Mouse (Mus musculus) heart, postnatal 10 days (tissue): Measurements from ENCODE around the gene Lama2. TPM values are rescaled to one million over a fixed set of nuclear protein-coding genes. Genes with fewer than 3 reads are reported as not detected.

Source experiments
- DNase-seq, 2 experiments: peaks; one replicate each; pipeline ENCODE4 v3.0.0; 2021
- intact Hi-C: fragments of 180-260 bp; cut with DNase I; formaldehyde crosslinking; loops from one replicate; pipeline ENCODE4 v1.15.1; 2025
- total RNA-seq, 2 experiments: library from RNA; stranded (reverse); gene quantifications; 2 replicates each; pipeline ENCODE4 v1.2.3; 2021

Lama2 gene
- total RNA-seq, 2 experiments from 2014 or later, result 222 to 226 TPM

DNA sequence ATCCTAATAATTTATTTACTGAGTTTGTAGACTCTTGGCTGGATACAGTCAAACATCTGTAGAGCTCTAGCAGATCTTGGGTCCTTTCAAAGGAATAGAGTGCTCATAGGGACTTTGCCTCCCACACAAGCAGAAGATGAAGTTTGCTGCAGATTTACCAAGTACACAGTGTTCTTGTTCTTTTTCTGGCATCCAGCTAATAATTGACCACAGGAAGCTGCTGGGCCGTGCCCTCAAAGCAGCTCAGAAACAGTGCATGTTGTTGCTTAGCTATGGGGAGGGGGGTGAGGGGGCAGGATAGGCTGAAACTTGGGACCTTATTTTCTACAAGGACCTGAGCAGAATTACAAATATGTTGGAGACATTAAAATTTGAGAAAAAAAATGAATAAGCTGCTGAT lies 232.0 kb downstream of the Lama2 start:
- DNase-seq, result no peak
- intact Hi-C loops, result no loop called here

DNA sequence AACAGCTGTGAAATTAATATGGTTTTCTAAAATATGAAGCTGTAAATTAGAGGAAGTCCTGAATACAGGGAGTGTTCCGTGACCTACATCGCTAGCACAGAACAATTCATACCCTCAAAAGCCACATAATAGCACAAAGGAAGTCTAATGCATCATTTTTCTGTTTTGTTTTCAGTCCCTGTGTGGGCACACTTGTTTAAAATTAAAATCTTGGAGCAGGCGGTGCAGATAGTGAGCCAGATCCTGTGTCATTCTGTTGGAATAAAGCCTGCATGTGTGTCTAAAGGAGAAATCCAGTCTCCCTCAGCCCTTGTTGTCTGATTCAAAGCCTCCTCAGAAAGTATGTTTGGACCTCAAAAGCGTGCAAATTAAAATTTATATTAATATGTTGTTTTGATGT lies 234.9 kb downstream of the Lama2 start:
- intact Hi-C loops, result no loop called here
- peak; percentile 20 to 32 for DNase-seq

DNA sequence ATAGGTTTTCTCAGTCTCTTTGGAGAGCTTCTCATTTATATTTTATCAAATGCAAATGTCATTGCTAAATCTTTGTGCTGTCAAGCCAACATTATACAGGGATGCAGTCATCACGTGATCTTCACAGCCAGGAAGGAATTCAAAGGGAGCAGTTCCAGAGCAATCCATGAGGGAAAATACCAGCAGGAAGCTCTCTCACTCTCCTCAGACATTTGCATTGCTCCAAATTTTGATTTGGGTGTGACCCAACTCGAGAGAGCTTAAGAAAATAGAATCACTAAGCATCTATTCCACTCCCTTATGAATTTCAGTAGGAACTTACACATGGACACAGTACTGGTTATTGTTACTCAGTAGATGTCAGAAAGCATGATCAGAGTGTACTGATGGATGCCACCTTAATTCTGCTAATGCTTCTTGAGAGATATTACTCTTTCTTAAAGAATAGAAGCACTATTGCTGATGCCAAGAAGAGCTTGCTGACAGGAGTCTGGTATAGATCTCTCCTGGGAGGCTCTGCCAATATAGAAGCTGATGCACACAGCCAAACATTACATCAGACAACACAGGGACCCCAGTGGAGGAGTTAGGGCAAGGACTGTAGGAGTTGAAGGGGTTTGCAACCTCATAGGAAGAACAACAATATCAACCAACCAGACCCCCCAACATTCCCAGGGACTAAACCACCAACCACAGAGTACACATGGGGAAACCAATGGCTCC lies 236.5 kb downstream of the Lama2 start:
- intact Hi-C loops, result no loop called here
- peak; percentile 30 to 53 for DNase-seq

DNA sequence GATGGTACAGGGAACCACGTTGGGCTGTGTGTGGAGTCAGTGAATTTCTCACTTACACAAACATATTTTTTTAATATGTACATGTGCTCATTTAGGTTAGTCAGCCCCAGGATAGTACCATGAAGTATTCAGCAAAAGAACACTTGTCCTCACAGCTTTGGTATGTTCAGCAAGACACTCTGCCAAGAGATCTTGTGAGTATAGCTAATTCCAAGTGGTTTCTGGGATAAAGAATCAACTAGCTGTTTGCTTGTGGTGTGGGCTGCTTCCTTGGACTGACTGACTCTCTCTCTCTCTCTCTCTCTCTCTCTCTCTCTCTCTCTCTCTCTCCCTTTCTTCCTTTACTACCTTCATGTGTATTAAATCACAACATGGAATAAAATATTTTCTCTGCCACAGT lies 241.3 kb downstream of the Lama2 start:
- DNase-seq, result peak; percentile 25 to 57
- intact Hi-C loops, result no loop called here

DNA sequence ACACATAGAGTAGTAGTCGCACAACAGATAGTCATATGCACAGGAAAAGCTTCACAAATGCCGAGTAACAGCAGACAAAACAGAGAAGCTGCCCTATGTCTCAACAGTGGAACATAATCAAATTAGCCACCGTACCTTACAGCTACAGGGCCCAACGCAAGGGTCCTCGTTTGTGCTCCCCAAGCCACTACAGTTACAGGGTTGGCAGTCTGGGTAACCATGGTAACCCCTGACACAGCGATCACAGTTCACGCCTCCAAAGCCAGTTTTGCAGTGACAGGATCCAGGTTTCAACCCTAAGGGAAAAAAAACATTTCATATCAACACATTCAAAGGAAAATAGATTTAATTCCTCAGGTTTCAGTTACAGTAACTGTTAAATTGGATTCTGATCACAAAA lies 275.3 kb downstream of the Lama2 start:
- intact Hi-C loops, result no loop called here
- no peak for DNase-seq

DNA sequence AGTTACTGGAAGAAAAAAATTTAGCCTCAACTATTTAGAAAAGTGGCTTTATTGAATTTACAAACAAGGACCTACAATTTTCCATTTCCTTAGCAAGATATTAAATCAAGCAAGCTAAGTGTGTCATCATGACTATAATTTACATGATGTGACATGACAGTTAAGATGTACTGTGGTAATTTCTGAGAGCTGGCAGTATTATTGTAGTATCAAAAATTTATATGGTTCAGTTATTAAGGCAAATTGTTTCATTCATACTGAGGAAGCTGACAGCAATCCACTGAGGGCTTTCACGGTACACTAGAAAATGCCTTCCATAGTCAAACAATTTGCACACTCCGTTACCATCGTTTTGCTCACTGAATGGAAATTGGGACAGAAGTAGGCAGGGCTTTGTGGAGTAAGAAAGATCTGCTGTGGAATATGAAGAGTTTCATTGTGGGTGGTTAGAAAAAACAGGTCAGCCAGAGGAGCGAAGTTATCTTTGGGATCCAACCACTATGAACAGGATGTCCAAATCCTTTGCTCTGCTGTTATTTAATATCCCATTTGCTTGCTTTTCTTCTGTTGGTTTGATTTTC lies 297.1 kb downstream of the Lama2 start:
- DNase-seq, result peak in 1 of 2 experiments; percentile 6
- intact Hi-C loops, result no loop called here

DNA sequence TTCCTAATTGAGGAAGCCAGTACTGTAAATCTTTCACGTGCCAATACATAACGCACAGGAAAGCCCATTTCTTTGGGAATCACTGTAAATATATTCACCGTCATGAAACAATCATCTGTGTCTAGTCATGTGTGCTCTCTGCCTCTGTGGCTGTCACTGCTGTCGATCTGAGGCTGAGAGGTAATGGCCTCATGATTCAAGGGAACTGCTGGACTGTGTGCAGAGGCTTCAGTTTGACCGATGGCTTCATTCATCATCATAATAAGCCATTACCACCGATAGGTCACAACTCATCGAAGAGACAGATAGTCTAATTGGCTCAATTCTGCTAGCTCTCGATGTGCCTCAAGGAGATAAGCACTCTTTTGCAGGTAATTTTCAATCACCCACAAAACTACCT lies 312.1 kb downstream of the Lama2 start:
- intact Hi-C loops, result no loop called here
- DNase-seq, result no peak

DNA sequence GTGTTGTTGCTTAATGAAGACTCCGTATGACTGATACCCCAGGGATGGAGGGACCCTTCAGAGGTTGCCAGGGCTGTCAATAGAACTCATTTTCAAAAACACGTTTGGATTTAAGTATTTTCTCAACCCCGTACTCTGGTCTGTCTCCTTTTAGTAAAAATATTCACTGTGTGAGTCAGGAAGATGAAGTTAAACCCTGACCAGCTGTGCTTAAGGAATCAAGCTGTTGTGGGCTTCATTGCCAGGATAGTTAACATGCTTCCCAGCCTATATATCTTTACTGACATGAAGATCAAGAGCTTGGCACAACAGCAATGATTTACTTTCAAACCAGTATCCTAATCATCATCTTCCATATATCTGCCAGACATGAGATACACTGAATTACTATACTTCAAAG lies 314.3 kb downstream of the Lama2 start:
- DNase-seq, result no peak
- intact Hi-C loops, result no loop called here

DNA sequence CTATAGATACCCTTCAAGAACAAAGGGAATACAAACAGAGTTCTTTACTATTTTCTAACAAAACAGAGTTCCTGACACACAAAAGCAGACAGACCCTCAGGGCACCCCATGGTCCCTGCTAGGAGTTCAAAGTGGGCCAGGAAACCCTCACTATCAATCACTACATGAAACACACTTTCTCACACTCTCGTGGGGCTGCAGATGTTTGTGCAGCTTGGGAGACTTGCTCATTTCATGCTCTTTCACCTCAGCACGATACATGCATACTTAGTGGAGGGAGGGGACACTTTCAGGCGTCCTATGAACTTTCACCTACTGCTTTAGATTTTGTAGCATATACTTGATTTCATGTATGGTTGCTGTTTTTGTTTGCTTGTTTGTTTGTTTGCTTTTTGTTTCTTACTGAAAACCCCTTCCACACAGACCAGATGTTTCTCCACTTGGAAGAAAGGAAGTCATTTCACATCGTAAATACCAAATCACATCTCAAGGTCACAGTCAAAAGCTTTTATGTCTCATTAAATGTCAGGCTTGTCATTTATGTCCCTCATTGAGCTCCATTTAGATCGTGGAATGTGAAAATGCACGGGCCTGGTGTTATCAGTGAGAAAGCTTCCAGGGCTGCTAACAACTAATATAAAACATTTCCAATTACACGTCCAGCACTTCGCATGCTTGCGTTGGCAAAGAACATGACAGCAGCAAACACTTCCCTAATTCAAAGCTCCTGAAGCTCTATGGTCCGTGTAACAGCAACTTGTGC lies 334.3 kb downstream of the Lama2 start:
- DNase-seq, result peak; percentile 15 to 33

DNA sequence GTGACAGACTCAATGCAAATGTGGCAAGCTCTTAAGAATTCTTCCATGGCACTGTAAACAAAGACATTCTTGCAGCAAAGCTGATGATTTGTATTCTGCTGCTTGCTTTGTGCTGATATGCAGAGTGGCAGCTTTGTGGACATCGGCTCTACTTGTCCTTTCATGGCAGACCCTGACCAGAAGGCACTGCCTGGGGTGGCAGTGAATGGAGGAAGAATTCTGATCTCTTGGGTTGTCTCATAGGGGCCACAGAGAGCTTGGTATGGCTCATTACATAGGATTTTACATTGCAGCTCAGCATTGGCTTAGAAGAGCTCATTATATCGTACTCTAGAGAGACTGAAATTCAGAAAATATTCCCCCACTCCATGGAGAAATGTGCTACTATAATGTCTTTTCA lies 352.1 kb downstream of the Lama2 start:
- intact Hi-C loops, result no loop called here
- no peak for DNase-seq

More for the DNA sequence above, 334.3 kb downstream of the Lama2 start:
- intact Hi-C loops, result no loop called here

DNA sequence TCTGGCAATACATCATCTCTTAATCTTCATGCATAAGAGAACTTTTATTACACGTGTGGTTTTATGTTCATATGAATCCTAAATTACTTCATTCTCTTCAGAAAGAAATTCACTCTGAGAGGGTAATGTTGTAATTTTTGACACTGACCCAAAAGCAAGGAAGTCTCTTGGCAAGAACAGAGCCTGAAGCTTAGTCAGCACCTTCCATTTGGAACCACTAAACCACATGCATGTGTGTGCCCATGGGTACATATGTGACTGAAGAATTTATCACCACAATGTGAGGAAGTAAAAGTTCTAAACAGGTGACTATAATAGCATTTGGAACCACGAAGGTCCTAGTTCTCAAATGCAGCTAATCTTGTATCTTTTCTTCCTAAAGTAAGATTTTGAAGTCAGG lies 353.7 kb downstream of the Lama2 start:
- intact Hi-C loops, result no loop called here
- DNase-seq, result no peak

DNA sequence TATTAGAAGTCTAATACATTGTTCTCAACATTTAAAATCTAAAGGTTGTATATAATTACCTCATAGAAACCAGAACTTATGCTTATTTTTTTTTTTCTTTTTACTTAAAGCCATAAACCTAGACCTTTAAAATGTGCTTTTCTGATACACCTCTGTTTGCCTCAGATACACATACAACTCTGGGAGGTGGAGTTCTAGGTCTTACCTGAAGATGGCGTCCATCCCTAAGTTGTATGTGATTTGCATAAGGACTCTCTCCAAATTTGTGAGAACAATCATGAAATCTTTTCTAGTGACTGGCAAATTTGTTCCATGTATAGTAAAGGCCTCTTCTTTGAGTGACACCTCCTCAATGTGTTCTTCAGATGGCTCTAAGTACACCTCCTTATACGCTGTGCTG lies 354.8 kb downstream of the Lama2 start:
- intact Hi-C loops, result no loop called here
- no peak for DNase-seq

DNA sequence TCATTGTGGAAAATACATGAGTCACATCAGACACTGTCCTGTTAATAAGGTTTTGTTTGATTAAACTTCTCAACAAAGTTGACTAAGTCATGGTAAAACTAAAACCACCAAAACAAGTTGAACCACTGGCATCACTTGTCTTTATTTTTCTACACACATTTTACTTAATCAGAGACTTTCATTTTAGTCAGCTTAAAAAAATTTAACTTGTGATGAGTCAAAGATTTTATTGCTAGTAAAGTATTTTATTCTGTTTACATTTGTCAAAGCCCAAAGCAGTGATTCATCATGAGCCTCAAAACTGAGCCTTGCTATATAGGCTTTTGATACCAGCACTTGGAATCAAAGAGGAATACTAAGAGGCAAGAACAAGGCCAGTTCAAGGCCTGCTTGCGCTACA lies 369.8 kb downstream of the Lama2 start:
- intact Hi-C loops, result no loop called here
- no peak for DNase-seq

DNA sequence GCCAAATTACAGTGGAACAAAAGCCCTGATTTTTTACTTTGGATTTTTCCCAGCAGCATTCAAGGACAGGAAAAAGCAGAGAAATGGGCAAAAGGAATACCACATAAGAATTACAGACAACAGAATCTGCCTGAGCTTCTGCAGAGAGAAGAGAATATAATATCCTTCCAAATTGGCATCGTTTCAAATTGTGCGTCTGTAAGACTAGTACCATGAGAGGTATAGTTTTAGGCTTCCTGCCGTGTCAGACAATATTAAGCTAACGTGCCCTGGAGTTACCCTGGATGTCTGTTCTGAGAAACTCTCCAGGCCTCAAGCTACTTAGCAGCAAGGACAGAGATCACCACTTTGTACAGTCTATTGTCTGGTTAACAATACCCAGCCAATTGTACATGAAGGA lies 384.8 kb downstream of the Lama2 start:
- no peak for DNase-seq
- intact Hi-C loops, result no loop called here

DNA sequence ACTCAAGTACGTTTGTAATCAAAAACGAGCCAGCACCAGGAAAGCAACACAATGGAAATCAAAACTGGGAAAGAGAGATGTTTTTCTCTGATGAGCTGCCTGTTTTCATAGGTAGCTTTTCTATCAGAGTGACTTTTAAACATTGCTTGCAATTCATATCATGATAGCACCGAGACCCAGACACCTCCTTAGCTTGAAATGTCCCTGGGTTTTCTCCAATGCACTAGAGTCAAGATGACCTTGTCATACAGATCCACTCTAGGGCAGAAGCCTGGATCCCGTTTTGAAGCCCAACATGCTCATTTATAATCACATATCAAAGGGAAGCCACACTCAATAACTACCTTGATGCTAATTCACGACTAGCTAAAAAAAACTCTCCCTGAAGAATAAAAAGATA lies 386.0 kb downstream of the Lama2 start:
- intact Hi-C loops, result no loop called here
- peak; percentile 64 to 72 for DNase-seq

DNA sequence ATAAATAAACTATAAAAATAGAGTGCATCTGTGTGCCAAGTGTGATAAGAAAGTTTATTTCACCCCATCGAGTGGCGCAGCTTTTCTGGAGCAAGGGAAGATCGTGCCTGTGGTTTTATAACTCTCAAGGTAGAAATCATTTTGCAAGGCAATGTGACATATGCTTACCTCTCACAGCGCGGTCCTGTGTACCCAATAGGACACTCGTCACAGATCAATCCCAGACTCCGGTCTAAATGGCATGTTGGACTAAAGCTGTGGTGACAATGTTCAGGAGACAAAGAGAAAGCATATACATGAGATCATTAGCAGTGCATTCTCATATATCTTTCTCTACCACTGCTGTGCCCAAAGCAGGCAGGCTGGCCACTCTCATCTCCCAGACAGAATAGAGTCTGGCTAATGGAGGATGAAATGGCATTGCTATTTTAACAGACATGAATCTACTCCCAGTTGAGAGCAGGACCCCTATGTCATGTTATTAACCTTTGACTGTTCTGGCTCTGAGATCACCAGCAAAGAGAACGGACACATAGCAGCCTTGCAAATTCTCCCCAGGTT lies 395.7 kb downstream of the Lama2 start:
- peak in 1 of 2 experiments; percentile 4 for DNase-seq
- intact Hi-C loops, result no loop called here

DNA sequence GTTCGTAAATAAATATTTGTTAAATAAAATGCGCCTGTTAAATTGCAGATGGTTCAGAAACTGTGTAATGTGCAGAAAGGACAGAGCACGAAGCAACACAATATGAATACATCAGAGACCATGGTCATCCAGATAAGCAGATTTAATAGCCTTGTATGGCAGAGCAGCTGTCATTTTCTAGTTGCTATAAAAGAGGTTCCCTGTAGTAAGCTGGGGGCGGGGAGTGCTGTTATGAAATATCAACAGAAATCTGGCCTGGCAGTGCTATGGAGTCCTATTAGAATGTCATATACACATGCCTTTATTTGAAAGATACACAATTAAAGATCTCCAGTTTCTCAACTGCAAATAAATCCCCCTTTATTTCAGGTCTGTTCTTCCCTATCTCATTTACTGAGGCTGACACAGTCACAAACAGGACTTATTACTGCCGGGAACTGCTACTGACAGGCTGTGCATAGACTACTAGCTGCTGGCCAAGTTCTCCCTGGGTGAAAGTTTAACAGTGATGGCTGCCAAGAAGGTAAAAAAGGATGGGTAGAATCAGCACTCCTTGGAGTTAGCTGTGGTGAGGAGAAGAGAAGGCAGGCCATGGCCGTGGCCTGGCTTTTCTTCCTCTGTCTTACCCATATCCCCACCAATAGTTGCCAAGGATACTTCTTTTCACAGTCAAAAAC lies 396.8 kb downstream of the Lama2 start:
- peak; percentile 54 to 62 for DNase-seq
- intact Hi-C loops, result no loop called here

DNA sequence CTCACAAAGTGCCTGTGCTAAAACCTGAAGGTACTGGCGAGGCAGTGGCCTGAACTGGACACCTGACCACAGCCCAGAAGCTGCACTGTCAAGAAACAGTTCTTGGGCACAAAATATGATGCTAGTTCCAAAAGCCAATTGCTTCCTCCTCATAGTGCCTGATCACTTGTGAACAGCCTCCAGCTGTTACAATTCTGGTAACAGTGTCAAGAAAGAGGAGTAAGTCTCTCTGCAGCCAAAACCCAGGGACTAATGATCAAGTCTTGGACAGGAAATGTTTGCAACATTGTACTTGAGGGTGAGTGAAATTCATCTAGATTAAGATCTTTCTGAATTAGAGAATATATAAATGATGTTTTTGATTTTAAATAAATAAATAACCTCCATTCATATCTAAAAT lies 399.9 kb downstream of the Lama2 start:
- no peak for DNase-seq
- intact Hi-C loops, result no loop called here

DNA sequence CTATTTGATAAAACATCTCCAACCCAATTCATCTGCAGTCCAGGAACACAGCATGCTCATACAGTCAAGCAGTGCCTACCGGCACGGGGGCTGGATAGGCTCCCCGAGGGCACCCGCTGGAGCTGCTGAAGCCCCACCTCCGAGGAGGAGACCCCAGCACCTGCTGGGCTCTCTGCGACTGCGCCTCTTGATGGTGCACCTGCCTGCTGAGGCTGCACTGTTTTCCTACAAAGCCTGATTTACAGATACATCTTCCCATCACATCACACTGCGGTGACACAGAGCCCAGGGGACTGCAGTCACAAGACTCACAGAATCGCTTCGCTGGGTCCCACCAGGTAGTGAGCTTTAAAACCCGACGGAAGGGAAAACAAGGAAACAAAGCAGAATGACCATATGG lies 412.2 kb downstream of the Lama2 start:
- DNase-seq, result no peak
- intact Hi-C loops, result no loop called here

DNA sequence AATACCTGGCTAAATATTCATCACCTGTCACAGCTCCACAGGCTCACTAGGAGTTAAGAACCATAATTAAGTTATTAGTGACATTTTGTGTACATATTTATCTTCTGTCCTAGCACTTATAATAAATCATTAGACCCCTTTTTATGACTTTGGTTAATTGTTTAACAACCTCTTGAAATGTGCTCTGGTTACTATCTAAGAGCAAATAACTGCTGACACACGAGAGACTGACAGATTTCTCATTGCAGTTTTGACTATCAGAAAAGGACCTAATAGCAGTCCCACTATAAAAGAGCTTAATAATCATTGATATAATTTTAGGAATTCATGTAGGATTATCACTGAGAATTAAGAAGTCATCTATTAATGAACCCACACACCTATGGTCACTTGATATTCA lies 421.1 kb downstream of the Lama2 start:
- intact Hi-C loops, result no loop called here
- no peak for DNase-seq
